Mouse (Mus musculus): ENCODE results near the gene Bnc1.

- TF ChIP-seq POLR2A (IDR thresholded peaks at IDR 0.05; ENCODE audit: extremely low read depth, insufficient read depth, low read length) (no peak), CTCF (IDR thresholded peaks at IDR 0.05; ENCODE audit: low read depth, low read length) (no peak)
Measured at GRCm38 (mm10) chr7:81991611-81992061, 456 bp downstream of the Bnc1 start.

All from liver, adult 2 months (tissue).